Mouse (Mus musculus) cortical plate, adult 2 months (tissue): ENCODE data around the gene Eif5.

Experiments used
- CTCF ChIP-seq: fragments of 200-500 bp; IDR thresholded peaks from 2 replicates; pipeline ENCODE4 v1.5.1; 2011; ENCODE audit warnings: mild to moderate bottlenecking, control low read depth, low read length; ENCODE audit not compliant: insufficient read depth; ENCODE audit errors: extremely low read depth
- POLR2A ChIP-seq: fragments of 200-500 bp; IDR thresholded peaks from 2 replicates; pipeline ENCODE4 v1.6.1; 2011; ENCODE audit warnings: mild to moderate bottlenecking, low read length, control low read depth; ENCODE audit not compliant: insufficient read depth; ENCODE audit errors: extremely low read depth

GRCm38 (mm10) chr12:111584401-111584800, 46.6 kb downstream of the Eif5 start:
- TF ChIP-seq CTCF = no peak
- no peak for TF ChIP-seq POLR2A
